Mouse (Mus musculus): ENCODE measurements around the gene Ssr1.

GRCm38 (mm10) chr13:37940649-37941048, 53.4 kb downstream of the Ssr1 start:
- TF ChIP-seq POLR2A (IDR thresholded peaks at IDR 0.05; ENCODE audit: insufficient read length, low read depth) = no peak
- TF ChIP-seq TCF12 (IDR thresholded peaks at IDR 0.05; ENCODE audit: insufficient read depth, poor library complexity, severe bottlenecking) = no peak
- no peak for TF ChIP-seq MAX (IDR thresholded peaks at IDR 0.05; ENCODE audit: low read depth)
- TF ChIP-seq USF1 (IDR thresholded peaks at IDR 0.05; ENCODE audit: low read depth) = no peak
- no peak for TF ChIP-seq POLR2AphosphoS2 (IDR thresholded peaks at IDR 0.05; ENCODE audit: insufficient read length, low read depth)
- TF ChIP-seq MYOG (IDR thresholded peaks at IDR 0.05; ENCODE audit: control insufficient read depth in 1 of 3, insufficient read depth in 1 of 3, insufficient read length in 2 of 3, low read depth in 2 of 3) = no peak
- TF ChIP-seq MYOD1 (IDR thresholded peaks at IDR 0.05; ENCODE audit: control insufficient read depth in 1 of 3, insufficient read length in 2 of 3, low read depth in 2 of 3) = no peak
- TF ChIP-seq CEBPB (IDR thresholded peaks at IDR 0.05; ENCODE audit: insufficient read depth, poor library complexity, severe bottlenecking) = no peak

Measured in myocyte (in vitro differentiated cells).